Mouse (Mus musculus) heart, postnatal 0 days (tissue): ENCODE data around the gene Epo.

Experiments
- CTCF ChIP-seq: IDR thresholded peaks from 2 replicates; pipeline ENCODE4 v1.5.1; 2016; ENCODE audit warnings: antibody characterized with exemption, control low read depth, low read depth
- EP300 ChIP-seq: IDR thresholded peaks from 2 replicates; pipeline ENCODE4 v1.6.1; 2016; ENCODE audit warnings: antibody characterized with exemption, low read depth

DNA sequence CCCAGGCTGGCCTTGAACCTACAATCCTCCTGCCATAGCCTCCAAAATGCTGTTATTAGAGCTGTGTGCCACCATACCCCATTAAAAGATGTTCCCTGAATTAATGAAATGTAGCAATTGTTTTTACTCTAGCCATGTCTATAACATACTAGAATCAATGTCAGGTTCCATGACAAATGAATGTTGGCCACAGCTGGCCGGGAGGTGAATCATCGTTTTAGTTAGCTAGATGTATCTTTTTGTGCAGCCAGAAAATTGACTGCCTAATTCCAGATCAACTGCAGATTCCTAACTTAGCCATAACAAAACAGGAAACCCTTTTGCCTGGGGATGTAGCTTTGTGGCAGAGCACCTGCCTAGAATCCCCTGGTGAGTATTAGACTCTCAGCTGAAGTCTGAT, 16.8 kb upstream of the Epo start:
- TF ChIP-seq CTCF = no peak
- no peak for TF ChIP-seq EP300
